Mouse (Mus musculus) C2C12 (cell line): Measurements from ENCODE around the gene Taf1c.

ENCODE experiments used
- CEBPB ChIP-seq: IDR thresholded peaks from one replicate; pipeline ENCODE4 v1.6.1; 2011; ENCODE audit warnings: low read depth, mild to moderate bottlenecking, control low read depth, moderate library complexity
- CTCF ChIP-seq: IDR thresholded peaks from one replicate; pipeline ENCODE4 v1.5.1; 2011; ENCODE audit not compliant: control insufficient read depth, insufficient read depth, insufficient read length
- FOSL1 ChIP-seq: IDR thresholded peaks from one replicate; pipeline ENCODE4 v1.8.0; 2011; ENCODE audit warnings: mild to moderate bottlenecking, low read length; ENCODE audit not compliant: poor library complexity, insufficient read depth, severe bottlenecking
- MAX ChIP-seq: IDR thresholded peaks from one replicate; pipeline ENCODE4 v1.6.1; 2011; ENCODE audit warnings: mild to moderate bottlenecking, control low read depth
- MYOD1 ChIP-seq: IDR thresholded peaks from one replicate; pipeline ENCODE4 v1.6.1; 2011; ENCODE audit warnings: low read depth; ENCODE audit not compliant: control insufficient read depth, insufficient read length
- MYOG ChIP-seq: IDR thresholded peaks from one replicate; pipeline ENCODE4 v1.6.1; 2011; ENCODE audit not compliant: control insufficient read depth, insufficient read length; ENCODE audit errors: extremely low read depth
- USF1 ChIP-seq: IDR thresholded peaks from one replicate; pipeline ENCODE4 v1.6.1; 2011; ENCODE audit warnings: low read depth, mild to moderate bottlenecking, control low read depth, moderate library complexity

GRCm38 (mm10) chr8:119617586-119617985, 12.6 kb upstream of the Taf1c start:
- no peak for TF ChIP-seq CTCF
- TF ChIP-seq MAX, result no peak
- no peak for TF ChIP-seq USF1
- no peak for TF ChIP-seq MYOD1
- TF ChIP-seq MYOG, result no peak
- TF ChIP-seq FOSL1, result no peak
- no peak for TF ChIP-seq CEBPB
